Mouse (Mus musculus): ENCODE measurements around the gene Med9.

DNA sequence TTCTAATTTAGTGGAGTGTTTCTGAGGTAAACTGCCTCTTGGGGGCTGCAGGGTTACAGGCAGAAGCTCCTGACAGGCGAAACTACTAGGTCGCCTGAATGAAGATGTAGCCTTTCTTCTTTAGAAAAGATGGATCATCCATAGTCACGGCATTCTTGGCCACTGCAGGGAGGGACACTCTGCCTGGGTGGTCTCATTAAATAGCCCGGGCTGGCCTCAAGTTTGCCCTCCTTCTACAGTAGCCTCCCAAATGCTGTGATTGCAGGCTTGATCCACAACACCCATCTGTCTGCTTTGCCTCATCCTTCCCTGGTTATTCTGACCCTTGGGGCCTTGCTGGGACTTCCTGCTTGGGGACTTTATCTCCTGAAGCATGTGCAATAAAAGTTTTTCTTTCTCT lies 18.0 kb upstream of the Med9 start:
- TF ChIP-seq CTCF (IDR thresholded peaks at IDR 0.05; ENCODE audit: control insufficient read depth, insufficient read depth, insufficient read length) (no peak), USF1 (IDR thresholded peaks at IDR 0.05; ENCODE audit: low read depth) (no peak), MAX (IDR thresholded peaks at IDR 0.05) (no peak)
